Mouse (Mus musculus) CD4-positive, CD25-positive, alpha-beta regulatory T cell, adult 2 months (primary cell): ENCODE data around the gene Zfp638.

ENCODE experiments used
- DNase-seq: peaks from one replicate; pipeline ENCODE4 v3.0.0-alpha.2; 2012; ENCODE audit warnings: low read depth, low spot score

Zfp638 gene

GRCm38 (mm10) chr6:83890281-83891015, 23.5 kb downstream of the Zfp638 start:
- no peak for DNase-seq

GRCm38 (mm10) chr6:83891251-83891650, 24.3 kb downstream of the Zfp638 start:
- DNase-seq: no peak

- DNase-seq: no peak
These were observed 24.8 kb downstream of the Zfp638 start for GRCm38 (mm10) chr6:83891687-83892086.

- DNase-seq: no peak
These were observed 26.2 kb downstream of the Zfp638 start for GRCm38 (mm10) chr6:83893086-83893485.

- no peak for DNase-seq
These were observed 26.7 kb downstream of the Zfp638 start for GRCm38 (mm10) chr6:83893584-83893983.

- no peak for DNase-seq
These were observed 32.2 kb downstream of the Zfp638 start for GRCm38 (mm10) chr6:83899142-83899541.

- DNase-seq: no peak
These were observed 38.4 kb downstream of the Zfp638 start for GRCm38 (mm10) chr6:83905276-83905675.

GRCm38 (mm10) chr6:83906659-83907058, 39.8 kb downstream of the Zfp638 start:
- DNase-seq: no peak

GRCm38 (mm10) chr6:83908386-83908785, 41.5 kb downstream of the Zfp638 start:
- DNase-seq: no peak

- DNase-seq: no peak
These were observed 46.8 kb downstream of the Zfp638 start for GRCm38 (mm10) chr6:83913710-83914109.

GRCm38 (mm10) chr6:83914183-83914719, 47.3 kb downstream of the Zfp638 start:
- peak; percentile 100 for DNase-seq

GRCm38 (mm10) chr6:83914720-83915271, 47.9 kb downstream of the Zfp638 start:
- DNase-seq: no peak

- peak; percentile 65 for DNase-seq
These were observed 60.5 kb downstream of the Zfp638 start for GRCm38 (mm10) chr6:83927418-83927817.

- DNase-seq: peak; percentile 44
These were observed 61.3 kb downstream of the Zfp638 start for GRCm38 (mm10) chr6:83928225-83928624.

- no peak for DNase-seq
These were observed 72.6 kb downstream of the Zfp638 start for GRCm38 (mm10) chr6:83939492-83939891.

- DNase-seq: no peak
These were observed 75.9 kb downstream of the Zfp638 start for GRCm38 (mm10) chr6:83942806-83943205.

- no peak for DNase-seq
These were observed 86.7 kb downstream of the Zfp638 start for GRCm38 (mm10) chr6:83953603-83954002.

GRCm38 (mm10) chr6:83987642-83988041, 120.7 kb downstream of the Zfp638 start:
- DNase-seq: no peak

GRCm38 (mm10) chr6:84002716-84003115, 135.8 kb downstream of the Zfp638 start:
- no peak for DNase-seq

- DNase-seq: peak; percentile 5
These were observed 137.4 kb downstream of the Zfp638 start for GRCm38 (mm10) chr6:84004295-84004694.

GRCm38 (mm10) chr6:84008363-84009171, 141.7 kb downstream of the Zfp638 start, which contains the start of gene Dysf:
Dysf (plus strand) TSS chr6:84008590.
- no peak for DNase-seq
